Mouse (Mus musculus): ENCODE measurements around the gene Cyth3.

The Cyth3 gene

DNA sequence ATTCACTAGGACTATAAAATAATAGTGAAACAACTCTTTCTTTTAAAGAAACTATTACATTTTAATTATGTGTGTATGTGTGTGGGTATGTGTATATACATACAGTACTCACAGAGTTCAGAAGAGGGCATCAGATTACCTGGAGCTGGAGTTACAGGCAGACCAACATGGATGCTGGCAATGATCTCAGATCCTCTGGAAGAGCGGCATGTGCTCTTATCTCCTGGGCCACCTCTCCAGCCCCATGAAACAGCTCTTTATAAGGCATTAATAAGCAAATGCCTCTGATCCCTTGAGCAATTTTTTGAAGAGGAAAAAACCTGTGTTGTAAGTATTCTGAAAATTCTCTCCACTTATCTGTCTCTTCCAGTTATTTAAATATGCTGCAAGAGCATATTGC is 43.8 kb downstream of the Cyth3 start:
- in situ Hi-C loops (cut with MboI, MseI) = no loop called here

DNA sequence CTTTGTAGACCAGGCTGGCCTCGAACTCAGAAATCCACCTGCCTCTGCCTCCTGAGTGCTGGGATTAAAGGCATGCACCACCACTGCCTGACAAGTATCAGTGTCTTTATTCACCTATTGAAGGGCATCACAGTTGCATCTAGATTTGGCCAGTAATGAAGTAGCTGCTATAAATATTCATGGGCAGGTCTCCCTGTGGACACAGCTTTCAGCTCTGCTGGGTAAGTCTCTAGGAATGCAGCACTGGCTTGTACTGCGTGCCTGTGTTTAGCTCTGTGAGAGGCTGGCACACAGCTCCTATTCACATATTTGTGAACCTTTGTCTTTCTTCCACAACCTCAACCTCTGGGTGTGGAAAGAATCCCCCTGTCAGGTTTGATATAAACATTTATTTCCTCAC is 46.6 kb downstream of the Cyth3 start:
- in situ Hi-C loops (cut with MboI, MseI) = no loop called here

DNA sequence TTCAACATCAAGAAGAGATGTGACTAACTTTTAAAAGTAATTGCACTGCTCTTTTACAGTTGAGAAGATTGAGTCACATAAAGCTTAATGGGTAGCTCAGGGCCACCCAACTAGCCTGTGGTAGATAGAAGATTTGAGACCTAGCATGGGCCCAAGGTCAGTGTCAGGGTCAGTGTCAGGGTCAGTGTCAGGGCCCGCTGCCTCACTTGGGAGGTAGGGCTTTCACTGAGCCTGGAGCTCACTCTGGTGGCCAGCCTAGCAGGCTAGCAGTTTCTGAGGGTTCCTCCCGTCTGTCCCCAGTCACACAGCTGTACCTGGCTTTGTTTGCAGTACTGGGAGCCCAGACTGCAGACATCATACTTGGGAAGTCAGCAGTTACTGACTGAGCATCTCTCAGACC is 47.1 kb downstream of the Cyth3 start:
- in situ Hi-C loops (cut with MboI, MseI) = no loop called here

DNA sequence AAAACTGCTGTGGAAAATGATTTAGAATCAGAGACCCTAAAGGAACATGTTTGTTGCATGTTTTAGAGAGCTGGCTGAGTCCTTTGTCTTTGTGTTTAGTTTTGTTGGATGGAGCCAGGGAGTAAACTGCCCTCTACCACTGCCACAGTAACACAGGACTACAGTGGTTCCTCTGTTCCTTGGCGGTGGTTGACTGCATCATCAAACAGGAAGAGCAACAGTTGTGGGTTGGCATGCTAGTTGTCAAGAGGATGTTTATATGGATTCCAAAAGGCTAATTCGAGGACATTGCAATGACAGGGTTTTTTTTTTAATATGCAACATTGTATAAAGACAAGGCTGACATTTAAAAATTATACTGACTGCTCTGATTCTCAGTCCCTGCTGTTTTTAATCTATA is 47.6 kb downstream of the Cyth3 start:
- in situ Hi-C loops (cut with MboI, MseI) = no loop called here

DNA sequence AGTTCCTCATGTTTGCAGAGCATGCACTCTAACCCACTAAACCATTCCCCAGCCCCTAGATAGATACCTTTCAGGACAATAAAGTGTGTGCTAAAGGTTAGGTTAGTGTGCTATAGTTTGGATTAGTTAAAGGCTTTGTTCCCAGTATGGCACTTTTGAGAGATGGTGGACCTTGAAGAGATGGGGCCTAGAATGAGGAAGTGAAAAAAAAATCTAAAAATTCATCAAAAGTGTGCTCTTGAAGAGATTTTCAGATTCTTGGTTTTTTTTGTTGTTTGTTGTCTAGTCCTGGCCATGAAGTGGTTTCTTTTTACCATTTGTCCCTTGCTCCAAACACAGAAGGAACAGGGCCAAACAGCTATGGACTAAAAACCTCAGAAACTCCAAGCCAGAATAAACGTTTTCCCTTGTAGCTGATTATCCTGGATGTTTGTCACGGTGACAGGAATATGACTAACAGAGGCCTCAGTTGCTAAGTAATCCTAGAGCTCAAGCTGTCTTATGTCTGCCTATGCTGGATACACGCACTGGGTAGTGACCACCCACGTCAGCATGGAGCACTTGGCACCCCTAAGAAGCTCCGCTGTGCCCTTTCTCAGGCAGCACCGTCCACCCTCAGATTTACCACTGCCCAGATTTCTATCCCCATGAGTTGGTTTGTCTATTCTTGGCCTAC is 48.6 kb downstream of the Cyth3 start:
- in situ Hi-C loops (cut with MboI, MseI) = no loop called here

DNA sequence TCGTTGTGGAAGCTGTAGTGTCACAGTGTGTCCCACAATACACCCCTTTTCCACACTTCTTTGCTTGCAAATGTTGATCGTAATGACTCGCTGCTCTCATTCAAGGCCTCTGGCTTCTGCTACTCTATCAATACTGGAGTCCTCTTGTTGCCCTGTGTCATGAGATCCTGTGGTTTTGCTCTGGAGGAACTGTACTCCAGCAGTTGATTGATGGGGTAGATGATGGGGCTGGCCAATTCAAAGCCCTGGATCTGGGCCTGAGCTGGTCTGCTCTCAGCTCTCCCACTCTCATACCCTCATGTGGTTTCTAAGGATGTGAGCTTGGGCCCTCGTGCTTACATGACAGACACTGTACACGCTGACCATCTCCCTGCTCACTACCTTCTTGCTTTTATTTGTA is 52.3 kb downstream of the Cyth3 start:
- in situ Hi-C loops (cut with MboI, MseI) = no loop called here

DNA sequence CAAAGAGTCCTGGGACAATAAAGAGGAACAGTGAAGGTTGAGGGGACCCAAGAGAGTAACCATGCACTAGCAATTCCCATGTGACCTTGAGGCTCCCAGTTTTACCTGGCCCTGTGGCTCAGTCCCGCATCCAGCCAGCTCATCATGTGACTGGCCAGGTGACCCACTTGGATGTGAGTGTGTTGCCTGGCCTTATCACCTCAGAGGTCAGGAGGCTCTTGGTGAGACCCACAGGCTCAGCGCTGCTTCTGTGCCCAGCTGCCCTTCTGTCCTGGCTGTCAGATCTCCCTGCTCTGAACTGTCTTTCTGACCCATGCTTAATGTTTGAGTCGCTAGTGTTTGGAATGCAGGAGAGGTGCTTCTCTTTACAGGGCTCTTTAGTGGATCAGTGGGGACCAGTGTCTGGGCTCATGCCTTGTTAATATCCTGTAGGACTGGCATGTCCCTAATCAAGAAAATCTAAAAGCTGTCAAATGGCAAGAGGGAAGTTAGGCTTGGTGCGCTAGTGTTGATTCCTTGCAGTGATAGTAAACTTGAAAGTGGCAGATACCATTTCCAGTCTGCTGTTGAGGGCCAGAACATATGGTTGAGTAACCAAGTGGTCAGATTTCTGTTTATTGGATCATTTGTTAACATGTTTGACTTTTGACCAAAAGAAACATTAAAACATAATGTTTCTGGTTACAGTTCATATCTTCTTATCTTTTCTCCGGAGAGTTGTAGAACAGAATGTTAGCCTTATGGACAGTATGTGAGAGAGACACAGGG is 54.2 kb downstream of the Cyth3 start:
- in situ Hi-C loops (cut with MboI, MseI) = no loop called here

DNA sequence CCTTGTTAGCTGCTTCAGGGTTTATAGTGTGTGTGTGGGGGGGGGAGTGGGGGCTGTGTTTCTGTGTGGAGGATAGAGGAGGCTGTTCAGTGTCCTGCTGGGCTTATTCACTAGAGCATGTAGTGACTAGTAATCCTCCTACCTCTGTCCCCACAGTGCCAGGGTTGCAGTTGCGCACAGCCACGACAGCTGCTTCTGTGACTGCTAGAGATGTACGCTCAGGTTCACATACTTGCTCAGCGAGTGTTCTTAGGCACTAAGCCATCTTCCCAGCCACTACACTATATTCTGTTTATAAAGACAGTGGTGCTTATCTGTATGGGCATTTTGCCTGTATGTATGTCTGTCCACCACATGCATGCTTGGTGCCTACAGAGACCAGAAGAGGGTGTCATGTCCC is 55.1 kb downstream of the Cyth3 start:
- in situ Hi-C loops (cut with MboI, MseI) = no loop called here

DNA sequence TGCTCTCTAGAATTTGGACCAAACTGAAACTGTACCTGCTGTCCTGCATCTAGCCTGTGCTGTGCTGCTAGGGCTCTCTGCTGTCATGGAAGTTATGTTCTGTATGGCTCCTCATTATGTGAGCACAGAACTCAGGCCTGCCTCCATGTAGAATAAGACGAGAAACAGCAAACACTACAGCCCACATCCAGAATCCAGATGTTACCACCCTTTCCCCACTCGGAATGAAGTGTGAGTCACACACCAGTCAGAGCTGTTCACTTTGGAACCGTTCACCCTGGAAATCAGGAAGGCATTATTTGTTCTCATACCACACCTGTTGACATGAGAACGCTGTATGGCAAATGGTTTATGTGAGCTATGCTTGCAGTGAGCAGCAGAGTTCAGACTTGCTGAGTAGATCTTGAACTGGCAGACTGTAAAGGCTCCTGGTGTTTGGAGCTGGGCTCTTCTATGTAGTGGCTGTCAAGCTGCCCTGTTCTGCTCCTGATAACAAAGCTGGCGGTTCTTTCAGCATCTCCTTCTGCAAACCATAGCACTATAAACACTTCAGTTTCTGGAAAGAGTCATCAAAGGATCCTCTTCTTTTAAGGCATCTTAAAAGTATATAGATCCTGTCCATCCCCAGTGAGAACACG is 56.5 kb downstream of the Cyth3 start:
- in situ Hi-C loops (cut with MboI, MseI) = no loop called here

DNA sequence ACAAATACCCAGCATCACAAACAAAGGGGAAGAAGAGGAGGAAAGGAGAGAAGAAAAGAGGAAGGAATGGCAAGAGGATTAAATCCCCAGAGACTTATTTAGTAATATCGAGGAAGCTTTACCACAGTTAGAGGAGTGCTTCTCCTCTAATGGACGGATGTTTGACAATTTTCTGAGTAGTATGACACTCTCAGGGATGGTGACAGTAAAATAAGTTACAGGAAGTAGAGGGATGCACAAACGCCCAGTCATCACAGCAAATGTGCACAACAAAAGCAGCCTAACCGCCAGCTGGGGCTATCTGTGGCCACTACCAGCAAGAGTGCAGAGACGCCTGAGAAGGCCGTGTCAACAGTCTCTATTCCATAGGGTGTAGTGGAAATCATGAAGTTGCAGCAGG is 57.4 kb downstream of the Cyth3 start:
- in situ Hi-C loops (cut with MboI, MseI) = no loop called here

DNA sequence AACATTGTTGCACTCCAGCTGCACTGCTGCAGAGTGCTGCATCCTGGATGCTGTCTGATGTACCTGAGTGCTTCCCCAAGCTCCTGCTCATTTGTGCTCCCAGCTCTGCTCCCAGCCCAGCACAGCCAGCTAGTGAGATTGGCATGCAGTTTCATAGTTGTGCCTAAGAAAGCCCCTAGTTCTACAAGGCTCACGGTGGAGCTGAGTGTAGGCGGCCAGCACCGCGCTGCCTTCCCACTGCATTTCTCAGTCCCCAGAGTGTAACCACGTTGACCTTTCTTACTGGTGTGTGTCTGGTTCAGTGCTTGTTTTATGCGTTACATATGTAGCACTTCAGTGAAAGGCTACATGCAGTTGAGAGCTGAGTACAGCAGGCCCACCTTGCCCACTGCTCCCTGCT is 61.4 kb downstream of the Cyth3 start:
- in situ Hi-C loops (cut with MboI, MseI) = no loop called here

DNA sequence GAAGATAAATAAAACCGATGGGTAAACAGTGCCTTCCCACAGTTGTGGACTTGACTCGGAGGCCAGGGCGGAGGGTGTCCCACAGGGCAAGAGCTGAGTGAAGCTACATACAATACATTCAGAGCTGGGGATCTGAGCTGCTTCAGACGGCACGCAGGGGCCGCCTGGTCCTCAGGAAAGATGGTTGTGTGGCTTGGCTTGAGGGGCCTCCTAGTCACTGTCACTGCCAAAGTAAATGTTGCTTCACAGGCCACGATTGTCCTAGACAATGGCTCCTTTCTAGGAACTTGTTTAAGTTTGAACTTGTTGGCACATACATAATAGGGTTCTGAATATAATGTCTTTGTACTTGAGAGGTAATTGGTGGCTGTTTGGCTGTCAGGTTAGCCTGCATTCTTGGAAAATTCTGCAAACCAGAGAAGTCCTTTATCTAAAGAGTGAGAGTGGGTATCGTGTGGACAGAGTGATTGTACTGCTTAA is 62.7 kb downstream of the Cyth3 start:
- in situ Hi-C loops (cut with MboI, MseI) = no loop called here

DNA sequence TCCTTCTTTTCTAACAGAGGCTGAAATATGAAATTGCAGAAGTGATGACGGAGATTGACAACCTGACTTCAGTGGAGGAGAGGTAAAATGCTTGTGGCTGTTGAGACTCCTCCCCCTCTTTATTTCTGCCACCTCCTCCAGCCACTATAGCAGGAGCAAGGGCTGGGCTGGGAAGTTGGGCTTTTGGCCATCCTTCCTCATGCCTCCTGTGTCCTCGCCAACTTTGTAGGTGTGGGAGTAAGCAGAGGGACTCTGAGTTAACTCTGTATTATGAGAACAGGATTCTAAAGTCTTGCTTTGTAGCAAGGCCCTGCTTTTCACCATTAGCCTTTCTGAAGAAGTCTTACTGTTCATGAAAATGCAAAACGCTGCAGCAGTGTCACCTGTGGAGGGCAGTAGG is 64.2 kb downstream of the Cyth3 start:
- in situ Hi-C loops (cut with MboI, MseI) = no loop called here

DNA sequence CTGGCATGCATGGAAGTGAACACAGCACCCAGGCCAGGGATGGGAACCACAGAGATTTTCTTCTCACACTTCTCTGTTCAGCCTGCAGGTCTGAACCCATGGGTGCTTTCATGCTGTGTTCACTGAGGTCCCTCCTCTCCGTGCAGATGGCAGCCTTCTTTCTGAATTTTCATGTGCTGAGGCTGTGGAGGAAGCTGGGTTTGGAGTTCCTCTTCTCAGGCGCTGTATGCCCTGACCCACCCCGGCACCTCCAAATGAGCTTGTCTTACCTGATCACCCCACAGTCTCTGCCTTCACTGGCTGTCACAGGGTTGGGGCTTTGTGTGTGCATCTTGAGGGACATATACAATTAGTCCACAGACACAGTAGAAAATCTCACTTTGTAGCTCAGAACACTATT is 65.3 kb downstream of the Cyth3 start:
- in situ Hi-C loops (cut with MboI, MseI) = no loop called here

DNA sequence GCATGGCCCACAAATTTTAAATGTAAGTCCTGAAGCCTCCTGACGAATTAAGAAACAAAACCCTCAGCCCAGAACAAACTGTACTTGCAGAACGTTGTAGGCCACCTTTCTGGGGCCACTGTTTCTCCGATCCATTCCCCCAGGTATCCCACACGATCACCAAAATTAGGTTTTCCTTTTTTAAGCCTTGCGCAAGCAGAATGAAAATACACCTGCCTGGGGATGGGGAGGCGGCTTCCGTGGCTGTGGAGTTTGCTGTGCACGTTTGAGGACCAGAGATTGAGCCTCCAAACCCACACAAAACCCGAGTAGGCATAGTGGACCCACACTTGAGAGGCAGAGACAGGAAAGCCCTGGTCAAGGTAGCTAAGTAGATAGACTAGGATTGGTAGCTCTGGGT is 68.1 kb downstream of the Cyth3 start:
- in situ Hi-C loops (cut with MboI, MseI) = no loop called here

DNA sequence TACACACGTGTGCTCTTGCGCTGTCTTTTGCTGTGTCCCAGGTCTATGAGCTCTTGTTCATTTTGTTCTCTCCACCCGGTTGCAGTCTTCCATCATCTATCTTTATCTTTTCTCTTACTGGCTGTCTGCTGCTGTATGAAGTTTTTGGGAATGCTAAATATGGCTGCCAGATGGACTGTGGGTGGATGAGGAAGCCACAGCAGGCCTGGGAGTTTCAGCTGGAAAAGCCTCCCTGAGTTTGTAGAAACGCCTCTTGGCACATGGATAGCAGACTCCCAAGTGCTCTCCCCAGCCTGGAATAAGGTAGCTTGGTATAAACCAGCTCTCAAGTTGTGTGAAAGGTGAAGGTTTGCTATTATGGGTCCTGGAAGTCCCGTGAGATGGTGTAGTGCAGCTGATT is 68.7 kb downstream of the Cyth3 start:
- in situ Hi-C loops (cut with MboI, MseI) = no loop called here

DNA sequence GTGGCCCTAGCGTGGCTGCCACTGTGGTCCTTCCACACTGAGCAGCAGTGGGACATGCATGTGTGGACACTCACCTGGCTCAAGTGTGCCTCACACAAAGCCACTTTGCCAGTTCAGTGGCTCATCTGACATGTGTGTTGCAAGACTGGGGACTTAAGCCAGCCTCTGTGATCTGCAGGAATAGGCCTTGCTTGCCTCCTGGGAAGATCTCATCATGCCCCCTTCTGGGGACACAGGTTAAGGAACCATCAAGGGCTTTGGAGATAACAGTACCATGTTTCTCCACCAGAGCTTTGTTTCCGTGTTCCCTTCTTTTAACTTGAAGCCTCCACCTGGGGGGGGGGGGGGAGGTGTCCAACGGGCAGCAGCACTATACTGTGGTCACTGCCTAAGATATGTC is 74.1 kb downstream of the Cyth3 start:
- in situ Hi-C loops (cut with MboI, MseI) = loop anchor here (5.0 kb wide), 1 partner anchor 124 kb away; no protein-coding TSS in a partner anchor

DNA sequence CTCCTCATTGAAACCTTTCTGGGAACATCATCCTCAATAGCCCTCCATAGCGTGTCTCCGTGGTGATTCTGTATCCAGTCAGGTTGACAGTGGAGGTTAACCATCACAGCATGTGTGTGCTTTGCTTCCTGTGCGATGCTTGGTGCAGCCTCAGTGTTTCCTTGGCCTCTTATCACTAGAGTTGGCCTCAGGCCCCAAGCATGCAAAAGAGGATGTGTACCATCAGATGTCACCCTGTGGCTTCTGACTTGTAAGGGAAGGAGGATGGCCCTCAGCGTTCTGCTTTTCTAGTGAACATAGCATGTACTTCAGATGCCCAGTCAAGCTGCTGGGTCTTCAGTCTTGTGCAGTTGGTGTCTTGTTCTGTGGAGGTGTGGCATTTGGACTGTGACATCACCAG is 76.2 kb downstream of the Cyth3 start:
- in situ Hi-C loops (cut with MboI, MseI) = loop anchor here (5.0 kb wide), 1 partner anchor 126 kb away; no protein-coding TSS in a partner anchor

DNA sequence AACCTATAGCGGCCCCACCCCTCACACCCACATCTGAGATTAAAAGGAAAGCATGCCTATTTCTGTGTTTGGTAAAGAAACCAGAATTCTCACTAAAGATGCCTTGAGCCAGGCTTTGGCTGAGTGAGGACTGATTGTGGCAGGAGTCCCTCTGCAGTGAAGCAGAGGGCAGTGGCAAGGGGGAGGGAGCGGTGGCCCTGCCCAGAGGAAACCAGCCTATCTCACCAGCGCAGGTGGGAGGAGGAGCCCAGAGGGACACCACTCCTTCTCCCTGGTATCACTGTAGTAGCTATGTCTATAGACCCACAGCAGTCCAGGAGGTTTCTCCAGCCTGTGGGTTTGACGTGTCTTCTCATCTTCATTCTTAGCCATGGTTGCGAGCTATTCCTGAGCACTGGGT is 78.0 kb downstream of the Cyth3 start:
- in situ Hi-C loops (cut with MboI, MseI) = no loop called here

DNA sequence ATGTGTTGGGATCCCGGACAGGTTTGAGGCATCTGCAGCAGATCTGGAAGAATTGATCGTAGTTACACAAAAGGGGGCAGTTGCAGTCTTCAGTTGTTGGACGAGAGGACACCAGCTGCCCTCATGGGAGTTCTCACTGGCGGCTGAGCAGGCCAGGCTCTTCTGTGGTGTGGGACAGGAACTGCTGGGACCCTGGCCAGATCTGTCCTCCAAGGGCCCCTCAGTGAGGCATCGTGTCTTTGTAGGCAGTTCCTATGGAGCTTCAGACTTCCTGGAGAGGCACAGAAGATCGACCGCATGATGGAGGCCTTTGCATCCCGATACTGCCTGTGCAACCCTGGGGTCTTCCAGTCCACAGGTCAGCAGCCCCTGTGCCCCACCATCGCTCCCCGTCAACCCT is 78.8 kb downstream of the Cyth3 start:
- in situ Hi-C loops (cut with MboI, MseI) = no loop called here

DNA sequence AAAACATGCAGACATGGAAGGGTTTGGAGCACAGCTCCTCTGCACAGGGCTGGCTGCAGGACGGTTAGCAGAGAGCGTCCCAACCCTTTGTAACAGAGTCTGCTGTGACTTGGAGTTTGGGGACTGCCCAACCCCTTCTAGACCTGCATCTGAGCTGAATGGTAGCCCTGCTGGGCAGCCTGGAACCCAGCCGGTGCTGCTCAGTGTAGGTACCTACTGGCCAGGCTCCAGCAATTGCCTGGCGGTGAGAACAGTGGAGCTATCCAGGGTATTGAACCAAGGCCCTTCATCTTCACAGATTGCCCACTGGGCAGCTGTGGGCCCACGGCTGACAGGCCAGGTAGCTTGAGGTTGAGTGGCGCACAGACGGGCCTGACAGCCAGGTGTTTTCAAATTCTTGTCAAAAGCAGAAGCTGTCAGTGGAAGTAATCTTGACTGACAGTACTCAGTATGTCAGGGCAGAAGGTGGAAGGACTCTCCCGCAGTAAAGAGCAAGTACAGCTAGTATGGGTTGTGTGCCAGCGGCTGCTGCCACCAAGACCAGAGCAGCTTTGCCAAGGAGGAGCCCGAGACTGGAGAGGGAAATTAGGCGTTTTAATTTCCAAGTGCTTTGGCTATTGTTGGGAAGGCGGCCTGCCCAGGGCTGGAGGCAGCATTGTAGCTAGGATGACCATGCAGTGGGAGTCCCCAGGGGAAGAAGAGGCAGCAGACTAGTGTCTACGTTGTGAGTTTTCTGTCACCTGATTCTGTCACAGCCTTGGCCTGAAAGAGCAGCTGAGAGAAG is 82.8 kb downstream of the Cyth3 start:
- in situ Hi-C loops (cut with MboI, MseI) = no loop called here

DNA sequence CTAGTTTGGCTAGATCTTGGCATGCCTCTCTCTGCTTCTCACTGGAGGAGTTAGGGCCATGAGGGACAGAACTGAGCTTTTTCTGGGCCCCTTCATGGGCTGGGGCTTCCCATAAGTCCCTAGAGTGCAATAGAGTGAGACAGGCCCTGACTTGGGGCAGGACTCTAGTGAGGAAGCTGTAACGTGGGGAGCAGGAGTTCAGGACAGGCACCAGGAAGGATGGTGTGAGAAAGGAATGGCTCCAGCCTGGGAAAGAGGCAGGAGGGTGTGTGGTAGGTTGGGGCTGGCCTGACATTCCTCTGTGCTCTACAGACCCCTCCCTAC is 83.4 kb downstream of the Cyth3 start:
- in situ Hi-C loops (cut with MboI, MseI) = no loop called here
